Mouse (Mus musculus): ENCODE data around the gene Krcc1.

Krcc1 gene

DNA sequence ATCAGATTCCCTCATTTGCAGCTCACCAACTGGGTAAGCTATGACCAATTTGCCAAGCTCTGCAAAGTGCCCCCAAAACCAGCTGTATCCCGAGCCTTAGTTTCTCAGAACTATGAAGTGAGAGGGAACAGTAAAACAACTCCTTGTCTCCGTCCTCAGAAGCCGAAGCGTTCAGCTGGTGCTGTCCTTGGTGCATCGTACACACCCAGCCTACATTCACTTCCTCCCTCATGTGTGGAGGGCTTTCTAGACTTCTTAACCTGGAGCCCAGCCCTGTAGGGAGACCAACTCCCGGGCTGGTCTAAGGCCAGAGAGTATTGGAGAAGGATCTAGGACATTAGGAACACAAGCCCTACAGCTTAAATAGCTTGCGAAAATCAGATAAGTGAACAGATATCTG is 59.0 kb downstream of the Krcc1 start:
- in situ Hi-C loops (cut with MboI, MseI) = loop anchor here (10.0 kb wide), 1 partner anchor 204 kb away; no protein-coding TSS in a partner anchor

DNA sequence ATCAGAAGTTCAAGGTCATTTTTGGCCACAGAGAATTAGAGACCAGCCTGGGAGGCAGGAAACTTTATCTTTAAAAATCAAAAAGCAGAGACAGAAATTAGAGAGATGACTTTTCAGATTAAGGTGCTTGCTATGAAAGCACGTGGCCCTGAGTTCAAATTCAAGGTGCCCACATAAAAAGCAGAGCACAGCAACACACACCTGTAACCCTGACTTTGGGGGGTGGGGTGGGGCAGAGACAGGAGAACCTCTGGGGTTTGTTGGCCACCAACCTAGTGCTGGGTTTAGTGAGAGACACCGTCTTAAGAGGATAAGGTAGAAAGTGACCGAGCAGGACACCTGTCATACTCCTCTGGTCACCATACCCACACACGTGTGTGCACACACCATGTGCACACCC is 60.0 kb downstream of the Krcc1 start:
- in situ Hi-C loops (cut with MboI, MseI) = loop anchor here (10.0 kb wide), 1 partner anchor 203 kb away; no protein-coding TSS in a partner anchor

DNA sequence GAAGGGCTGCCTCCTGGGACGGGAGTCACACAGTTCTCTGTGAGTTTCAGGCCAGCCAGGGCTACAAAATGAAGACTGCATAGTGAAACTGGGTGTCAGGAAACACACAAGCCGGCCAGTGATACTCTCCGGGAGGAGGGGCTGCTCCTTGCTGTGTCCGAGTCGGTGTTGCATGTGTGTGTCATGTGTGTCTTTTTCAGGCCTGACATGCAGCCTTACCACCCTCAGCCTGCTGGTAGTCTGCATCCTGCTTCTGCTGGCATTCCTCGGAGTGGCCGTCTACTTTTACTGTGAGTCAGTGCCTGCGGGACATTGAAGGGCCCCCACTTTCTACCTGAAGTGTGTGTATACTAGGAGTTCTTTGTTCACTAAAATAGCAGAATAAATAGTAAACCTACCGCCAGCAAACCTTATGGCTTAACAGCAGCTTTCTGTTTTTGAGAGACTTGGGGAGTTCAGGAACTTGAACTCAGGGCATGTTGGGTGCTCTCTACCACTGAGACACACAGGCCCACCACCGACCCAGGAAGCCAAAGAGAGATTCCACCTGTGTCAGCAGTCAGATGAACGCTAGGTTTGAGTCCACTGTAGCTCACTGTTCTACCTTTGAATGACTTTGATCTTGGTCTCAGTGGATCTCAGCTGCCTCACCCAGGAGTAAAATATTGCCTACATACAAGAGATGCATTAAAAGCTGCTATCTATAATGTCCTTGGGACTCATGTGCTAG is 60.9 kb downstream of the Krcc1 start:
- in situ Hi-C loops (cut with MboI, MseI) = loop anchor here (10.0 kb wide), 1 partner anchor 202 kb away; no protein-coding TSS in a partner anchor

DNA sequence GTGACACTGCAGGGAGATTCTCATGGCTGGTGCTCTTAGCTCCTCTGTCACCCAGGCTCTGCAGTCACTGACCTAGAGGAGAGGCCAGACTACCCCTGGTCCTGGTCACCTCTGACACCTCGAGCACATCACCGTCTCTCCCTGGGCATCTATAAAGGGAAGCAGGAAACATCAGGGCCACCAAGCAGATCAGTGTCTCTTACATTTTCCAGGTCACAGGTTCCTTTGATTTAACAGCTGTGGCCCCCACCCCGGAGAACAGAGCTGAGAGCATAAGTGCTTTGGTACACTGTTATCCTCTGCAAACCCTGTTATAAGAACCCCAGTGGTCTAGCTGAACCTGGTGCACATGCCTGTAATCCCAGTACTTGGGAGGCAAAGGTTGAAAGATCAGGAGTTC is 61.6 kb downstream of the Krcc1 start:
- in situ Hi-C loops (cut with MboI, MseI) = loop anchor here (10.0 kb wide), 1 partner anchor 202 kb away; no protein-coding TSS in a partner anchor

DNA sequence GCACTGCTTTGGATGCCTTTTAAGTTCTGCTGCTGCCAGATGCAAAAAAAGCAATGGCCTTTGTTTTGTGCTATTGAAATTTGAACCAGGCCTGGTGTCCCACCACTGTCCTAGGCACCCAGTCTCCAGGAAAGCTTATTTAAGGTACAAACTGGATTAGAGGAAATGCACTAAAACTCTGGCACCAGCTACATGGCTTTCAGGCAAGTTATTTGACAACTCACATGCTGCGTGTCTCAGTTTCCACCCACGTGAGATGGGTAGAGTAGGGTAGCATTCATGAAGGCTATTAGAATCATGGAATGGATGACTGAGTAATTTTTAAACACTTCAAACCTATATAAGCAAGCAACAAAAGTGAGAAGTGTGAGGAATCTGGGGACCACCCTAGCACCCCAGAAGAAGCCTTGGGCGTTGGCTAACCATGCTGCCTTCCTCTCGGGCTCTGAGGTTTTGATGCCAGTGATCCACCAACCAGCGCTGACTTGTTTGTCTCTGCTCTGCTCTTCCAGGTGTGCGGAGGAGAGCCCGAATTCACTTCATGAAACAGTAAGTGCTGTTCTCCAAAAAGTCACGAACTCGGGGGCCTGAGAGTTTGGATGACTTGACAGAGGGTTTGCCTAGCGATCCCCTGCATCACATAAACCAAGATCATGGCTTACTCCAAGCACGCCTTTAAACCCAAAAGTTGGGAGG is 62.2 kb downstream of the Krcc1 start:
- in situ Hi-C loops (cut with MboI, MseI) = loop anchor here (10.0 kb wide), 1 partner anchor 201 kb away; no protein-coding TSS in a partner anchor
